Mouse (Mus musculus) lung, embryonic 14.5 days (tissue): ENCODE measurements at regions not wholly inside any gene's neighbourhood (a gene's known extent, or its start where the extent isn't known, plus 50 kb on each side); places are given as distances from the start of the nearest gene placed in this dataset.

ENCODE experiments used
- ATAC-seq: fragments of 200-750 bp; cut with Nextera tagmentation; 2 replicates; pipeline ENCODE4 v1.8.0; 2017; ENCODE audit warnings: mild to moderate bottlenecking, moderate TSS enrichment, moderate library complexity; ENCODE audit not compliant: insufficient read depth
- DNase-seq: peaks from one replicate; pipeline ENCODE4 v3.0.0-alpha.2; 2015
- H3K27ac ChIP-seq: fragments of 300-500 bp; sonication (generic); 2 replicates; pipeline ENCODE4 v1.5.1; 2014; ENCODE audit warnings: low read depth, mild to moderate bottlenecking, moderate library complexity
- H3K27me3 ChIP-seq: fragments of 300-500 bp; sonication (generic); 2 replicates; pipeline ENCODE4 v1.6.1; 2014; ENCODE audit warnings: low read length, control low read depth; ENCODE audit not compliant: insufficient read depth
- H3K36me3 ChIP-seq: fragments of 300-500 bp; sonication (generic); 2 replicates; pipeline ENCODE4 v1.6.1; 2014; ENCODE audit warnings: control low read depth; ENCODE audit not compliant: insufficient read depth
- H3K4me1 ChIP-seq: fragments of 300-500 bp; sonication (generic); 2 replicates; pipeline ENCODE4 v1.6.1; 2014; ENCODE audit warnings: antibody characterized with exemption, control low read depth; ENCODE audit not compliant: insufficient read depth
- H3K4me2 ChIP-seq: fragments of 300-500 bp; sonication (generic); 2 replicates; pipeline ENCODE4 v1.6.1; 2014; ENCODE audit warnings: mild to moderate bottlenecking
- H3K4me3 ChIP-seq: fragments of 300-500 bp; sonication (generic); 2 replicates; pipeline ENCODE4 v1.5.1; 2014; ENCODE audit warnings: low read depth, low read length
- H3K9ac ChIP-seq: fragments of 300-500 bp; sonication (generic); 2 replicates; pipeline ENCODE4 v1.6.1; 2014
- H3K9me3 ChIP-seq: fragments of 300-500 bp; sonication (generic); 2 replicates; pipeline ENCODE4 v1.6.1; 2016; ENCODE audit warnings: low read depth, low read length, control low read depth
- CTCF ChIP-seq: IDR thresholded peaks from 2 replicates; pipeline ENCODE4 v1.5.1; 2016; ENCODE audit warnings: antibody characterized with exemption, low read depth
- WGBS: fragments of 180-500 bp; shearing (Covaris S2); extraction: QIAGEN DNeasy Blood & Tissue Kit; methylation state at CpG from one replicate; pipeline ENCODE4 v1.1.7; 2014; 5-methylcytosine and 5-hydroxymethylcytosine counted together

DNA sequence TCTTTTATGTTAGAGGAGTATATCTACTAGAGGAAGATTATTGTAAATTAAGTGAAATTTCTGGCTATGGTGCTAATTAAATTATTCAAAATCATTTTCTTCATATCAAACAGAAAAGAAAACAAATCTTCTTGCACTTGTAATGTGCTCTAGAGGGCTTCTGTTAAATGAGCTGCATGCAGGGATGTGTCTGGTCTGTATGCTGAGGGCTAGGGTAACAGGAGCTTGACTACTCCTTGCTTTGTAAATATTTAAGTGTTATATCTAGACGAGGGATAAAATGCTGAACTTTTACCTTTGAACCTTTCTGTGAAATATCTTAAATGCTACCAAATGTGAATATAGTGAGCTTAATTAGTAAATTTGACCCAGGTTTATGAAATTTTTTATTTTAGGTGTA lies 354.9 kb upstream of the Tmem161b start:
- Histone ChIP-seq H3K36me3 (no peaks in the 10 kb centered on the region), H3K9ac (no peak overlapping the region), H3K4me3 (no peak overlapping the region), H3K4me2 (no peak overlapping the region), H3K27ac (no peak overlapping the region), H3K4me1 (no peaks in the 10 kb centered on the region), H3K9me3 (no peaks in the 10 kb centered on the region), H3K27me3 (no peaks in the 10 kb centered on the region)
- DNase-seq: no peak
- WGBS: 21% methylated on average over 1 of the region's 1 CpGs
- ATAC-seq: no peak
- TF ChIP-seq CTCF: no peak

- no peak overlapping the region for H3K4me2 ChIP-seq
Measured at GRCm38 (mm10) chr13:83867831-83868473, 354.1 kb upstream of the Tmem161b start.

DNA sequence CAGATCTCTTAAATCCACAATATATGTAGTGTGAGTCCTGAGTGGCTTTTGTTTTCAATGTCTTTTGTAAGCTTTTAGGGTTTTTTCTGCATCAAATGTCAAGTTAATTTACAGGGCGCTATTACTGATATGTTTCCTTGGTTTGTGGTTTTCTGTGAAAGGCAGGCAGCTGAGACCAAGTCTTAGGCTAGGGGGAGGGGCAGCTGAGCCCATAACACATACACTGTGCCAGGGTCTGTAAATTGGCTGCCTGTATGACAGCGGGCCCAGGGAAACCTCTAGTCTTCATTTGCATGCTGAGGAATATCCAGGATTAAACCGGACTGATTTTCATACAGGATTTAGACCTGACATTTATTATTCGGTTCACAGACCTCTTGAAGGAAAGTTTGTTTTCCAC lies 353.2 kb upstream of the Tmem161b start:
- H3K4me2 ChIP-seq: no peak overlapping the region
- H3K36me3 ChIP-seq: no peaks in the 10 kb centered on the region
- no peak for DNase-seq
- H3K9ac ChIP-seq: no peak overlapping the region
- no peak overlapping the region for H3K27ac ChIP-seq
- no peak for ATAC-seq
- no peak overlapping the region for H3K4me3 ChIP-seq
- no peaks in the 10 kb centered on the region for H3K27me3 ChIP-seq
- H3K4me1 ChIP-seq: no peaks in the 10 kb centered on the region
- WGBS: 54% methylated on average over 4 of the region's 4 CpGs
- H3K9me3 ChIP-seq: no peaks in the 10 kb centered on the region
- no peak for TF ChIP-seq CTCF

More at GRCm38 (mm10) chr13:83867831-83868473, 354.1 kb upstream of the Tmem161b start:
- Histone ChIP-seq H3K9ac (no peak overlapping the region), H3K36me3 (no peaks in the 10 kb centered on the region), H3K4me1 (no peaks in the 10 kb centered on the region), H3K27ac (no peak overlapping the region), H3K9me3 (no peaks in the 10 kb centered on the region), H3K27me3 (no peaks in the 10 kb centered on the region), H3K4me3 (no peak overlapping the region)
- DNase-seq: no peak
- ATAC-seq: no peak
- 77% methylated on average over 4 of the region's 4 CpGs for WGBS
- TF ChIP-seq CTCF: no peak

DNA sequence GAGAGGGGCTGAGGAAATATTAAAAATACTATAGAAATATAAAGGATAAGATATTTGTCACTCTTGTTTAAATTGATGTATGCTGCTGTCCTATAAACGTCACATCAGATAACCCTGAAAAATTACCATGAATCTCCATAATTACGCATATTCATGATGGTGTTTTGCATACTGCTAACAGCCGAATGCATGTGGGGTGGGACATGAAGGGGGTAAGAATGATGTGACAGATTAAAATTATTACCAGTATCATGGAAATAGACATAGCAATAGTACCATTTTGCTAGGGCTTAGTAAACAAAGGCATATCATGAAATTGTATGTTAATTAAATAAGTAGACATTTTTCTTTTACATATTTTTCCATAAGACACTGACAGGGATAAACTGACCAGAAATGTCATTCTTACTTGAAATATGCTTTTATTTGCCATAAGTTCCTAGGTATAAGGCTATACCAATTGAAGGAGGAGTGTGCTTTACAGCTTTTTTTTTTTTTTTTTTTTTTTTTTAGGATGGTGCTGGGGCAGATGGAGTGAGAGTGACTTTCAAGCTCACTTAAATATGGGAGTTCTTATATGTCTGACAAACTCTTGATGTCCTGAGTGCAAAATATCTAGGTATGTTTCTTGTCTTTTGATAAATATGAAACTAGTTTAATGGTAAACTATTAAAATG lies 349.8 kb upstream of the Tmem161b start:
- Histone ChIP-seq H3K27me3 (no peaks in the 10 kb centered on the region), H3K27ac (no peak overlapping the region), H3K4me3 (no peak overlapping the region), H3K9me3 (no peaks in the 10 kb centered on the region), H3K4me1 (no peaks in the 10 kb centered on the region), H3K36me3 (no peaks in the 10 kb centered on the region), H3K4me2 (no peak overlapping the region), H3K9ac (no peak overlapping the region)
- no peak for ATAC-seq
- DNase-seq: no peak
- WGBS: 59% methylated on average over 3 of the region's 3 CpGs
- no peak for TF ChIP-seq CTCF

DNA sequence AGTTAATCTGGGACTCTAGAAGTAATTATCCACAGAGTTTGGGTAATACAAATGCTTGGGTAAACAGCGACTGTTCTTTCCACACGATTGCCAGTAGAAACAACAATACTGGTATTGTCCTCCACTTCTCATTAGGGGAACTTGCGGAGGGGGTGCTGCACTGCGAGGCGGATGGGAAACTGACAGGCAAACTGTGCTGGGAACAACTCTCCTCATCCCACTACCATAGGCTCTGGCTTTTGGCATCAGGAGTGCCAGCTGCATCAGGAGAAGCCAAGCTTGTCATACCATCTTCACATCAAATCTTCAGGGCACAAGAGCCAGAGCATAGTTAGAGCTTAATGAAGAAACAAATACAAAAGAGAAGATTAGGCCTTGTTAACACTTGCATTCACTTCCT lies 349.2 kb upstream of the Tmem161b start:
- Histone ChIP-seq H3K27ac (no peak overlapping the region), H3K4me3 (no peak overlapping the region), H3K9me3 (no peaks in the 10 kb centered on the region), H3K27me3 (no peaks in the 10 kb centered on the region), H3K4me1 (no peaks in the 10 kb centered on the region), H3K4me2 (no peak overlapping the region), H3K36me3 (no peaks in the 10 kb centered on the region), H3K9ac (no peak overlapping the region)
- no peak for TF ChIP-seq CTCF
- ATAC-seq (no peak), DNase-seq (no peak)
- 35% methylated on average over 5 of the region's 5 CpGs for WGBS

GRCm38 (mm10) chr13:83879561-83879960 lies 342.5 kb upstream of the Tmem161b start:
- no peak for ATAC-seq
- no peak overlapping the region for H3K27ac ChIP-seq
- no peaks in the 10 kb centered on the region for H3K36me3 ChIP-seq
- no peak for DNase-seq
- TF ChIP-seq CTCF: no peak
- H3K4me2 ChIP-seq: no peak overlapping the region
- H3K9ac ChIP-seq: no peak overlapping the region
- no peaks in the 10 kb centered on the region for H3K4me1 ChIP-seq
- H3K9me3 ChIP-seq: no peaks in the 10 kb centered on the region
- no peak overlapping the region for H3K4me3 ChIP-seq
- H3K27me3 ChIP-seq: no peaks in the 10 kb centered on the region
- 60% methylated on average over 2 of the region's 2 CpGs for WGBS

DNA sequence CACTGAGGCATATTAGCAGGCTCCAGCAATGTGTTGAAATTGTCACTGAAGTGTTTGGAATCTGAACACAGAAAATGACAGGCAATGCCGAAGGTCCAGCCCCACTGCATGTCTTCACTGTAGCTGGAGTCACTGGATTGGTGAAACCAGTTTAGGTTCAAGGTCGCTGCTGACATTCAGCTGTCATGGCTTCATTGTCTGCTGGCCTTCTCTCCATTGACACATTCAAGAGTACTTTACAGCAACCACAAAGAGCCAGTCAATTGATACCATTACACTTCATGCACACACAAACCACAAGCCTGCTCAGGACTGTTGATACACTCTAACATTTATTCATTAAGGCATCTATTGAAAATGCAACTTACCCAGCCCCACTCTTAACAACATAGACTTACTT lies 341.8 kb upstream of the Tmem161b start:
- WGBS: 73% methylated on average over 2 of the region's 2 CpGs
- no peaks in the 10 kb centered on the region for H3K36me3 ChIP-seq
- H3K27ac ChIP-seq: no peak overlapping the region
- no peaks in the 10 kb centered on the region for H3K9me3 ChIP-seq
- TF ChIP-seq CTCF: no peak
- H3K4me2 ChIP-seq: no peak overlapping the region
- DNase-seq (no peak), ATAC-seq (no peak)
- H3K27me3 ChIP-seq: no peaks in the 10 kb centered on the region
- H3K9ac ChIP-seq: no peak overlapping the region
- H3K4me1 ChIP-seq: no peaks in the 10 kb centered on the region
- no peak overlapping the region for H3K4me3 ChIP-seq
